Mouse (Mus musculus) B cell, adult 62 days (primary cell): ENCODE results near the gene Mtpn. TPM values are rescaled to one million over a fixed set of nuclear protein-coding genes. Genes with fewer than 3 reads are reported as not detected.

Experiments used
- total RNA-seq: library from RNA; stranded (reverse); gene quantifications from 4 replicates; pipeline ENCODE4 v1.2.4, GENCODE M21; 2023

Mtpn gene
- 126 to 168 TPM (median 157 TPM) in 4 replicates for total RNA-seq

DNA sequence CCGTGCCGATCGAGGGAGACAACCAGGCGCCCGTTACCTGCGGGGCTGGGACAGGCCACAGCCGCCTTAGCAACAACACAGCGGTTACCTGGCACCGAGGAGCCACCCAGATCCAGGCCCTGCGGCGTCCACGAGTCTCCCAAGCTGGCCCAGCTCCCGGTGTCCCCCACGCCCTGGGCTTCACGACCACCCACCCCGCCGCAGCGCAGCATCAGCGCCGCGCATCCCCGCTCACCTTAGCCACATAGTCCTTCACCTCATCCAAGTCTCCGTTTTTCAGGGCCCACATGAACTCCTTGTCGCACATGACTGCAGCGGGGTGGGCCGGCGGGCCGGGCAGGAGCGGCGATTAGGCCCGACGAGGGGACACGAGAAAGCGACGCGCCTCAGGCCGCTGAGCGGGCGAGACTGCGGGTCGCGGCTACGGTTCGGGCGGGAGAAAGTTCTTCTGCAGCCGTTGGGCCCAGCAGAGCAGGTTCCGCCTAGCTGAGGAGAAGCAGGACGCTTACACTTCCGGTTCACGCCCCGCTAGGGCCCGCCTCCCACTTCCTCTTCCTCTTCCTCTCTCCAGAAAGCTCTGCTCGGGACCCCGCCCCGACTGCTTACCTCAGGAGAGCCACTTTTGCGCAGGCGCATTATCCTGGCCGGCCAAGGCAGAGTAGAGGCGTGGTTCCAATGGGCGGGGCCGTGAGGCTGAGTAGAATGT is at the start of gene Mtpn:
Gene Mtpn, minus strand, starts transcription at position 585 of the 706 bp plus-strand sequence.

Other genes with a start within 250 kb of the Mtpn start
- gene Slc13a4, start 231.8 kb downstream of the Mtpn start, total RNA-seq = not detected in 4 replicates
- gene Fam180a, start 213.7 kb downstream of the Mtpn start, total RNA-seq = not detected in 4 replicates